Mouse (Mus musculus) cortical plate, adult 2 months (tissue): ENCODE results near the gene Traf5.

Experiments
- CTCF ChIP-seq: fragments of 200-500 bp; IDR thresholded peaks from 2 replicates; pipeline ENCODE4 v1.5.1; 2011; ENCODE audit warnings: mild to moderate bottlenecking, control low read depth, low read length; ENCODE audit not compliant: insufficient read depth; ENCODE audit errors: extremely low read depth
- POLR2A ChIP-seq: fragments of 200-500 bp; IDR thresholded peaks from 2 replicates; pipeline ENCODE4 v1.6.1; 2011; ENCODE audit warnings: mild to moderate bottlenecking, low read length, control low read depth; ENCODE audit not compliant: insufficient read depth; ENCODE audit errors: extremely low read depth

DNA sequence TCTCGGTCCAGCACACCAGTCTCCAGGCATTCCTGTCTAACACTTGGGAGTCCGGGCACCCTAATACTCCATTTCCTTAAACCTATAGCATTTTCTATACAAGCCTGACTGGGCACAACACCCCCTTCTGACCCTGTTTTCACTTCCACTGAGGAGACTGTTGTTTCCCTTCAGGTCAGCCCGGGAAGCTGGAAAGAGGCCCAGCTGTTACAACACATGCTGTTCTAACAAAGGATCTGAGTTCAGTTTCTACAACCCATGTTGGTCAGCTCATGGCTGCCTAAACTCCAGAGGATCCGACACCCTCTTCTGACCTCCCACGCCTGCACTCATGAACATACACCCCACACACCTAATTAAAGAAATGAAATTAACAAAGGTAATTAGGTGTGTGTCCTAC, 39.4 kb downstream of the Traf5 start:
- TF ChIP-seq CTCF, result no peak
- no peak for TF ChIP-seq POLR2A
